Comparison of ENCODE assay signal across 13 mouse cellular contexts in the genomic region with DNA sequence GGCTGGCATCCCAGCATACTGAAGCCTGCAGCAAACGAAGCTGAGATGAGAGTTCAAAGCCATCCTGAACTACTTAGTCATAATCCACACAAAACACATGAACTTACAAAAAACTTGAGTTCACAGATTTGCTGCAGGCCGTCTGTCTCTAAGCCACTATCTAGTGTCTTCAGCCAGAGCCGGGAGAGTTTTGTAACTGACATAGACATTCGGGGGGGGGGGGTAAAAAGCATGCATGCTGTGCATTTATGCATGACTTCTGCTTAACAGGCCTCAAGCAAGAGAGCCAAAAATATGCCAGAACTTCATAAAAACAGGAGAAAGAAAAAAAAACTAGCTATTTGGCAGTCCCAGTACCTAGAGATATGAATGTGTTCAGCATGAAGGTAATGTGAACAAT.
"Had no signal": no experiment of that assay in that cellular context is flagged by ENCODE, and none has a peak within 500 bp of the region (broad histone marks: within the 10 kb centered on the region; RNA-seq: fewer than 3 reads in every experiment).

No protein-coding gene starts in this region.

- ATAC-seq: midbrain, embryonic 16.5 days had no signal

- H3K4me2 ChIP-seq: kidney, embryonic 15.5 days; midbrain, embryonic 12.5 days; neural tube, embryonic 13.5 days had no signal

- DNase-seq: kidney, adult 2 months; kidney, postnatal 14 days; liver; lung, adult 2 months; retina, postnatal 1 day; right cerebral cortex, postnatal 14 days; thymus, postnatal 36 days had no signal

- H3K36me3 ChIP-seq: kidney, embryonic 15.5 days; midbrain, embryonic 12.5 days; neural tube, embryonic 13.5 days had no signal

- H3K4me3 ChIP-seq: kidney, embryonic 15.5 days; left cerebral cortex, adult 2 months; midbrain, embryonic 12.5 days; neural tube, embryonic 13.5 days had no signal

- H3K27ac ChIP-seq: kidney, embryonic 15.5 days; left cerebral cortex, adult 2 months; liver, embryonic 14.5 days; midbrain, embryonic 12.5 days; neural tube, embryonic 13.5 days had no signal

- H3K9ac ChIP-seq: kidney, embryonic 15.5 days; liver, embryonic 14.5 days; midbrain, embryonic 12.5 days; neural tube, embryonic 13.5 days had no signal

- H3K4me1 ChIP-seq: kidney, embryonic 15.5 days; midbrain, embryonic 12.5 days; neural tube, embryonic 13.5 days had no signal

- H3K27me3 ChIP-seq: kidney, embryonic 15.5 days; midbrain, embryonic 12.5 days; neural tube, embryonic 13.5 days had no signal

- H3K9me3 ChIP-seq: midbrain, embryonic 12.5 days; neural tube, embryonic 13.5 days had no signal
